Mouse (Mus musculus) thymus, postnatal 36 days (tissue): ENCODE measurements around the gene Ldlrad1.
A peak's percentile ranks its signal among the peaks of the same experiment; 100 is the strongest.

Experiments used
- DNase-seq, 2 experiments: peaks; one replicate each; pipeline ENCODE4 v3.0.0; 2022; ENCODE audit warnings: mixed read lengths in 2 of 2

Gene Ldlrad1

DNA sequence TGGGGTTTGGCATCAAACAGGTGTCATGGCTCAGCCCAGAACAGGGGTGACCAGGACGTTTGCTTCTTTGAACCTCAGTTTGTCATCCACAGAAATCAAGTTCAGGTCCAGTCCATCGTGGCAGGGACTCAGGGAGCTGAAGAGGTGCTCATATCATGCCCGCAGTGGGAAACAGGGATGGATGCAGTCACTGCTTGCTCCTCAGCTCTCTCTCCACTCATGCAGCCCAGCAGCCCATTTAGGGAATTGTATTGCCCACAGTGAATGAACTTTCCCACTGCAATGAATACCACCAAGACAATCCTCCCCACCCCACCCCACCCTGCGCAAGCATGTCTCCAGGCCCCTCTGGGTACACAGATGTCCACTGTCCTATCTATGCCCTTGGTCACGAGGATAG lies 3.0 kb downstream of the Ldlrad1 start:
- no peak for DNase-seq

DNA sequence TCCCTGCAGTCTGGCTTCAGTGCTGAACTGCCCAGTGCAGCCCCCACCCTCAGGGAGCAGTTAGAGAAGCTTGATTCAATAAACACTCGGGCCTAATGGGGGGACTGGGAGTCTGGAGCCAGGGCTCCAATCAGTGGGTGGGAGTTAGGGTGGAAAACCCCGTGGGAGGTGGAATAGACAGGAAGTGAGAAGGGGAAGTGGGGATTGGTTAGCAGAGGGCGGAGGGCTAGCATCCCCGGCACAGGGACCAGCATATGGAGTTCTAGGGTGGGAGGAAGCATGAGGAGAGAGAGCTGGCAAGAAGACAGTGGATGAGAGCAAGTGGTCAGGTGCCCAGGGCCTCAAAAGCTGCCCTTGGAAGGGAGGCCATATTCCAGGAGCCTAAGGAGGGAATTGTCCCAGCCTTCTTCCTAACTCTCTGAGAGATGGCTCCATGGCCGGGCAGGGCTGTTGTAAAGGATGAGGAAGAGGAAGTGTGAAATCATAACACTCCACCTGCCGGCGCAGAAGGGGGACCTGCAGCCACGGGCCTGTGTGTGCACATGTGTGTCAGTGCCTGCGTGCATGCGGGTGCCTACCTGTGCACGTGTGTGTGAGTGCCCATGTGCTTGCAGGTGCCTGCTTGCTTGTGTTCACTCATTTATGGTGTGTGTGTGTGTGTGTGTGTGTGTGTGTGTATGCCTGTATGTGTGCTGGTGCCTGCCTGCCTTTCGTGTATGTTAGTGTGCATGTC lies 4.5 kb downstream of the Ldlrad1 start:
- DNase-seq, result no peak

- no peak for DNase-seq
Measured at GRCm38 (mm10) chr4:107217574-107217973, 8.6 kb downstream of the Ldlrad1 start.

GRCm38 (mm10) chr4:107221524-107221923 lies 12.5 kb downstream of the Ldlrad1 start:
- DNase-seq, result no peak

DNA sequence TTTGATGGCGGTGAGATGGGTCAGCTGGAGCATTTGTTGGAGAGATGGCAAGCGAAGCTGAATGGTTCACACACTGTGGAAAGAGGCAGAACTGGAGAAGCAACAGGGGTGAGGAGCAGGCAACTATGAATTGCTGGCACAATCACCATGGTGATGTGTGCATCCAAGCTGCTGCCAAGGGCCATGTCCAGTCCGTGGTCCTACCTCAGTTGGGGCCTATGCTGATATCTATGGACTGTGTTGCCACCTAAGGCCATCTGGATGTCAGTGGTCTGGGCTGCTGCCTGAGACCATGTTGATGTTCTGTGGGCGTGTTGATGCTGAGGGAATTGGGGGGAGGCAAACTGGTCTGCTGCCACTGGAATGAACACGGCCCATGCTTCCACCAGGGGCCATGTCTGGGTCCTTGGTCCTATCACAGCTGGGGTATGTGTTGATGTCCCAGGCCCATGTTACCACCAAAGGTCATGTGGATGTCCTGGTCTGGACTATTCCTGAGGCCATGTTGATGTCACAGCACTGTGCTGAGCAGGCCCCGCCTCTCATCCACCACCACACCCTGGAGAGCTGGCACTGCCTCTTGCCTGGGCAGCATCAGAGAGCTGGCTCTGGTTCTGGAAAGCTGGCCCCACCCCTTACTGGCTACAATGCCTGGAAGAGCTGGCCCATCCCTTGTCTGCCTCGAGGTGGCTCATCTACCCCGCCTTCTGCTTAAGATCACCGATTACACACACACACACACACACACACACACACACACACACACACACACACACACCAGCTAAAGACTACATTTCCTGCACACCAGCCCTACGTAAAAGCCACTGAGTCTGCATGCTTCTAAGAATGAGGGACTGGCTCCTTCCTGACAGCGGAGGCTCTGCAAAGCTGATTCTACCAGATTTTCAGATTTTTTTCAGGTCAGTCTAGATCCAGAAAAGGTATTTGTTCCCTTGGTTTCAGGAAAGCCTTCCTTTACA lies 14.5 kb downstream of the Ldlrad1 start:
- peak in 1 of 2 experiments; percentile 9 for DNase-seq

DNA sequence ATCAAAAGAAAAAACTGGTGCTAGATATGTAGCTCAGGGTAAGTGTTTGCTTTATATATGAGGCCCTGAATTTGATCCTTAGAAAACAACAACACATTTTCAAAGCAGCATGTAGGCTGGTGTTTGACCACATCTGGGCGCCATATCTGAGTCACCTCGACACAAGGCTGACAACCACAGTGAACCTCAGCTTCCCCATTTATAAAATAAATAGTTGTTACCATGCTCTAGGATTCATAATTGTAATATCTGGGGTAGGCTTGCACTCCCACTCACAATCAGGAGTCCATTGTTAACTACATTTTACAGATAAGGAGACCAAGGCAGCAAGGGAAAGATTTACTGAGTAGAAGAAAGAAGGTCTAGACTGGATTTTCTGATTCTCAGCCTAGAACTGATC lies 17.3 kb downstream of the Ldlrad1 start:
- no peak for DNase-seq

GRCm38 (mm10) chr4:107232219-107232618 lies 23.2 kb downstream of the Ldlrad1 start:
- DNase-seq, result no peak

- DNase-seq, result no peak
Measured at GRCm38 (mm10) chr4:107238253-107238652, 29.3 kb downstream of the Ldlrad1 start.

- DNase-seq, result no peak
Measured at GRCm38 (mm10) chr4:107240196-107240595, 31.2 kb downstream of the Ldlrad1 start.

DNA sequence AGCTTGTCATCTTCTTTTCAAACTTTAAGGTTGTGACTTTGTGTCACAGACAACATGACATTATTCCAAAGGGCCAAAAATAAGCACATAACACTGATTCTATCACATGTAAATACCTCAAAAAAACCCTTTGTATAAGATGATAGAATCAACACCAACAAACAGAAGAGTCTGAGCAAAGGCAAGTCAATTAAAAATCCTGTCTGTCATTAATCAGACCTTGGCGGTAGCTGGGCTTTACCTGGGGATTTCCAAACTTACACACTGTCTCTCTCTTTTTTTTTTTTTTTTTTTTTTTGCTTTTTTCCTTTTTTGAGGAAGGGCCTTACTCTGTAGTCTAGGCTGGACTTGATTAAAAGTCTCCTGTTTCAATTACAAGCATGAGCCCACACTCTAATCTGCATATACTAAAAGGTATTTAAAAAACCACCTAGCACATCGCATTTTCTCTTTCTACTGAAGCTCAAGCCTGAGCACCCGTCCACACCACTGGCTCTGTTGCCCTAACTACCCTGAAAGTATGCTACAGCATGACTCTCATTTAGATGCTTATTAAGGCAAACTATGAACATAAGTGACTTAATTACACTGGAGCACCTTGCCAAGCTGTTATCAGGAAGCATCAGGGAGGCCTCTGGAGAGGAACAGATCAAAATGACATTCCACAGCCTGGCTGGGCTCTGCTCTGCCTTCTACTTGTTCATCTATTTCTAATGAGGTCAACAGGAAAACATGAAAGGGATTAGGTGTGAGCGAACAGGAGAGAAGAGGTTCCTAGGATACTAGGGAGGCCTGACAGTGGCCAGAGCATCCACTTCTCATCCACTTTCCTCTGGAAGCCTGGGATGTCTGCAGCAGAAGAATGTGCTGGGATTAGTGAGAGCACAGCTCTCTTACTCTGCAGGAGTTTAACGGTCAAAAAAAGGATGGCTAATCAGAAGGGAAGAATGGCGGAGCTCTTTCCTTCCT lies 34.7 kb downstream of the Ldlrad1 start:
- DNase-seq, result no peak

- no peak for DNase-seq
Measured at GRCm38 (mm10) chr4:107245368-107245767, 36.4 kb downstream of the Ldlrad1 start.

DNA sequence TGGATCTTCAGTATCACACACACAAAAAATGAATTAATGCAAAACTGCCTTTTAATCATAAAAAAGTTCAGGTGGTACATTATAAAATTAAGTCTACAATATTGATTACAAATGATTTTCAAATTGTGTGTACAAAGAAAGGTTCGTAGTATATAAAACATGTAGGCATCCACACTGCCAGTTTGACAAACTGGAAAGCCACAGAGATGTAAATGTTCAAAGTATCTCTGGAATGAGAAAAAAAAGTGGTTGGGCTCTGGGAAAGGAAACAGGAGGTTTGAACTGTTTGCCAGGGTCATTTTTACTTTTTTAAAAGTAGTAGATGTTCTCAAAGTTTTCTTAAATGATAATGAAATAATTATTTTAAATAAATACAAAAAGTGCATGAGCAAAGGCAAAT lies 37.1 kb downstream of the Ldlrad1 start:
- DNase-seq, result no peak

DNA sequence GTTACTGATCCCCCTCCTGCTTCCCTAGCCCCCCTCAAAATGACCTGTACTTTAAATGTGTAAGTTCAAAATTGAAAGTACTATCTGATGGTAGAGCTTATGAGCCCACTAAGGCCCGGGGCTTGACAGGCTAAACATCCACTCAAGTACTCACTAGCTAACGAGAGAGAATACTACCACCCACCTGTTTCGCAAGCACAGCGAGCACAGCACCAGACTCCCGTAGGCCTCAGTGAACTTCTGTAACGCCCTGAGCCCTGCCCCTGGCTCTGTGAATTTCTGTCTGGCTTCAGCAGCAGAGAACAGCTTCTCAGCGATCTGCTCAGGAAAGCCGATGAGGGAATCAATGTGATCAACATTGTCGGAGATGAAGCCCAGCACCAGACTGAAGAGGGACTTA lies 38.1 kb downstream of the Ldlrad1 start:
- DNase-seq, result no peak

DNA sequence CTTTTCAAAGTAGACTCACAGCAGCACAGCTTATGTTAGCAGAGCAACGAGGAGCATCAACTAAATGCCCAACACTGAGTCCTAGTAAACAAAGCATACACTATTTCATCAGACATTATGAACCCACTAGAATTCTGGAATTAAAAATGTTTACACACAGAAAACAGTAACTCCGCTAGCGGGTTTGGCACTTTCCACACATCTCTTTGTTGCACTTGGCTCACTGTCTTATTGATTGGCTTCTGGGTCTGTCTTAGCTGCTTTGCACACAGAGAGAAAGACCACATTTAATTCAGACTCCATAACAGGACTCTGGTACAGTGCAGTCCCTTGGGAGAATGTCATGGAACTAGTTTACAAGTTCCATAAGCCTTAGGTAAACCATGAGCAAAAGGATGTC lies 39.1 kb downstream of the Ldlrad1 start:
- DNase-seq, result no peak

DNA sequence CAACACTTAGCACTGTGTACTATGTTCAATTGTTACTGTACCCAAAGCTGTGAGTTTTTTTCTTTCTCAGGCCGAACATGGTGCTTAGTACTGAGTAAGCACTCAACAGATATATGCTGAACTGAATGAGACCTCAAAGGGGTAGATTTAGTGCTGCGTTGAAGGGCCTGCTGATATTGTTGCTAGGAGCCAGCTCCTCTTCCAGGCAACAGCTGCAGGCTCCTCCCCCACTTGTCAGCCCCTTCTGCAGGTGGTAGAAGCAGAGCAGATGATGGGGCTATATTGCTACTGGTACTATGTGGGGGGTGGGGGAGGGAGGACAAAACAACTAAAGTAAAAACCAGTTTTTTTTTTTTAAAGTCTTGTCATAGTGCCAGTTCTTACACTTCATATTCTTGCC lies 40.5 kb downstream of the Ldlrad1 start:
- DNase-seq, result peak; percentile 68 to 88

DNA sequence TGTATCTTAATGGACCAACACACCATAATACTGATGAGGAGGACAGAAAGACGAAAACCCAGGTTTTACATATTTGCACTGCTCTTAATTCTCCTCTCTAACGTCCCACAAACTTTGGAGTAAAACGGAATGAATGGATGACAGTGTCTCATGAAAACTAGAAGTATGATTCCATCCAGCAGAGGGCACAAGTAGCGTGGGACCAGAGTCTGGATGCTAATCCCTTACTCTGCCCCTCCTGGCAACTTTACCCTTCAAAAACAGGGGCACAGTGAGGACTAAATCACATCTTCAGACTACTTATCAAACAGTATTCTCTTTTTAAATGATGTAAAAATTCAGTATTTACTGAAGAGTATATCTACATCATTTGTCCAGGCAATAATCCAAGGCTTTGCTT lies 41.5 kb downstream of the Ldlrad1 start:
- peak; percentile 29 to 35 for DNase-seq

DNA sequence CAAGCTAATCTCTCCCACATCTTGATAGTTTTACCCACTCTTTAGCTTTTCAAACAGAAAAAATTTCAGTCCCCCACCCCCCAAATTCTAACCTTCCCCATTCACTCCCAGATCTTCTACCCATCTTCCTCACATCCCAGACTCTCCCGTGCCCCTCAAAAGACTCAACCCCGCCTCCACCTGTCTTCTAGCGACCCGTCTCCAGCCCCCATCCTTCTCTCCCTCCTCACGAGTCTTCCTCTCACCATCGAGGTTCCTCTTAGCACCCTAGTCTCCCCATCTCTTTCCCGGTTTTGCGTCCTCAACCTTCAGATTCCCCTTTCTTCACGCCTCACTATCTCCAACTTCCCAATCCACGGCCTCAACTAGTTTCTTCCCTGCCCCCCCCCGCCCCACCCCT lies 43.5 kb downstream of the Ldlrad1 start:
- peak; percentile 32 to 50 for DNase-seq

DNA sequence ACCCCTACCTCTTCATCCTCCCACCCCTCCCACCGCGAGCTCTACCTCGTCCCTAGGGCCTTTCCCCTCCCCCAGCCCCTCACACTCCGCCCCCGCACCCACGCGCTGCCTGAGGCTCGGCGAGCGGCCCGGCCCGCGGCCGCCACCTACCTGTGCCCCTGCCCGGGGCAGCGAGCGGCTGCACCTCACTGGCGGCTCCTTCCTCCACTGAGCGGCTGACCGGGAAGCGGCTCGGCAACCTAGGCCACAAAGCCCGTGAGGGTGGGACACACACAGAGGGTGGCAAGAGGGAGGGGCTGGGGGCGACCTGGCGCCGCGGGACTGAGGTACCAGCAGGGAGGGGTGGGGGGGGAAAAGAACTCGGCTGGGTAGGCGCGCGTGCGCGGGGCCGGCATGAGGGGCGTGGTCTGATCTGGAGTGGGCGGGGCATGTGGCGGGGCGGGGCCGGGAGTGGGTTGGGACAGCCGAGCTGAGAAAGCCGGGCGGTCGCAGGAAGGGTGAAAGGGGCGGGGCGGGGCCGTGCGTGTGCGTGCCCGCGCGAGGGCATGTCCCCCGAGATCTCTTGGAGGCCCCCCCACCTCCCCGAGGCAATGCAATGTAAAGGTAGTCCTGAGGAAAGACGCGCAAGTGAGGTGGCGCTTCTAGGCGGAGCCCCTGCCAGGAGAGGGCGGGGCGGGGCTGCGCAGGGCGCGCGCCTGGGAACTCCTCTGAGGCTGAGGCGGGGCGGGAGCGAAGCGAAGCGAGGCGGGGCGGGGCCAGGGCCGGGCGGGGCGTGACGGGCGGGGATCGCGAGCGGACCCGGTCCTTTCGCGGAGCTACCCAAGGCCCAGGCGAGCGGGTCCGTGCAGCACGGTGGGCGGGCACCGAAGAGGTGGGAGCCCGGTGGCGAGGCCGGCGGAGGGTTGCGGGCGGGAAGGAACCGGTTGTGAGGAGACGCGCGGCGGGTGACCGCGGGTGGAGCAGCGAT lies 44.4 kb downstream of the Ldlrad1 start, which contains the start of the genes Lrrc42 and Hspb11:
Gene Lrrc42 (minus strand): TSS at position 408 of the 967 bp plus-strand sequence.
Gene Hspb11 (plus strand): TSS at position 469 of the 967 bp plus-strand sequence.
- DNase-seq, result peak; percentile 97 to 98

GRCm38 (mm10) chr4:107254414-107254813 lies 45.4 kb downstream of the Ldlrad1 start:
- no peak for DNase-seq

GRCm38 (mm10) chr4:107260001-107260400 lies 51.0 kb downstream of the Ldlrad1 start:
- peak; percentile 65 to 85 for DNase-seq
